Mouse (Mus musculus): ENCODE measurements at regions not wholly inside any gene's neighbourhood (a gene's known extent, or its start where the extent isn't known, plus 50 kb on each side); places are given as distances from the start of the nearest gene placed in this dataset.

- no peak for DNase-seq (ENCODE audit: low spot score in 2 of 2)
Measured at GRCm38 (mm10) chr13:84761821-84762220, 427.4 kb upstream of the Ccnh start.

GRCm38 (mm10) chr13:84763916-84764315, 425.3 kb upstream of the Ccnh start:
- no peak for DNase-seq (ENCODE audit: low spot score in 2 of 2)

GRCm38 (mm10) chr13:84771956-84772355, 417.3 kb upstream of the Ccnh start:
- no peak for DNase-seq (ENCODE audit: low spot score in 2 of 2)

GRCm38 (mm10) chr13:84783017-84783937, 405.9 kb upstream of the Ccnh start:
- DNase-seq (ENCODE audit: low spot score in 2 of 2): no peak

- DNase-seq (ENCODE audit: low spot score in 2 of 2): no peak
Measured at GRCm38 (mm10) chr13:84804241-84804980, 384.8 kb upstream of the Ccnh start.

- DNase-seq (ENCODE audit: low spot score in 2 of 2): no peak
Measured at GRCm38 (mm10) chr13:84805190-84805589, 384.0 kb upstream of the Ccnh start.

- no peak for DNase-seq (ENCODE audit: low spot score in 2 of 2)
Measured at GRCm38 (mm10) chr13:84809605-84810004, 379.6 kb upstream of the Ccnh start.

All from frontal cortex, postnatal 25 days (tissue).